Mouse (Mus musculus) layer of hippocampus, postnatal 25 days (tissue): Measurements from ENCODE around the gene Arap2. TPM values are rescaled to one million over a fixed set of nuclear protein-coding genes. Genes with fewer than 3 reads are reported as not detected.

ENCODE experiments used
- DNase-seq, 2 experiments: peaks; one replicate each; pipeline ENCODE4 v3.0.0; 2022; ENCODE audit warnings: mixed read lengths in 2 of 2, low spot score in 1 of 2; ENCODE audit errors: extremely low spot score in 1 of 2
- total RNA-seq, 2 experiments: library from RNA; stranded (reverse); gene quantifications; 2 replicates each; pipeline ENCODE4 v1.2.3; 2021

Arap2 gene
- total RNA-seq: 10 to 100 TPM; 41.0 to 49.9 TPM

- DNase-seq: peak; percentile 36 to 53
Measured at GRCm38 (mm10) chr5:62765784-62766701, at the start of gene Arap2. Gene Arap2 (minus strand): TSS chr5:62766159.

DNA sequence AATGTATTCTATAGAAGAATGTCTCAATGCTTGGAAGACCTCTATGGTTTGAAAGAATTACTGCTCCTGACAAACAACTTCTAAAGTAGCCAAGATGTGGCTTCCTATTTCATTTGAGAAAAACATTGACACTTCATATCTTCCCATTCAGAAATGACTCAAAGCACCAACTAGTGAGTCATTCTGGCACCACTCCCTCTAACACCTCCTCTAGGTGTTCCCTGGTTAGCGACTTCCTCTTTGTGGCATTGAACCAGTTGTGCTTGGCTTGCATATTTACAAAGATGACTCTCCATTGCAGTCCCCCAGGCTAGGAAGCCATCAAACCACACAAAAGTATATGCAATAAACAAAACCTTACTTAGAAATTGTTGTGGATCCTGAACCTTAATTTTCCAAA, 49.8 kb upstream of the Arap2 start:
- no peak for DNase-seq

DNA sequence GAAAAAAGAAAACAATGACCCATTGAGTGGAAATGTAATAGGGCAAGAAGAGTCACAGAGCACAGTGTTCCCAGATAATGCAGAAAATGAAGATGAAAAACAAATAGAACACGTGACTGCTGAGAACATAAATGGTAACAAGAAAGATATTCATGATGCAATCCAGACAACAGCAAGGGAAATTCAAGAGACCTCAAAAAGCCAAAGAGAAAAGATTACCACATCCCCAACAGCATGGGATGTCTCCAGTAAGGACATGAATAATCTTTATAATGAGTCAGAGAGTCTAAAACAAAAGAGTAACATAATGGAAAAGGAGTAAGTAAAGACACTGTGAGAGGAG, 48.1 kb upstream of the Arap2 start:
- no peak for DNase-seq

- DNase-seq: no peak
Measured at GRCm38 (mm10) chr5:62813402-62814071, 47.6 kb upstream of the Arap2 start, which contains the start of gene Dthd1. Gene Dthd1 (plus strand): TSS chr5:62813823.

DNA sequence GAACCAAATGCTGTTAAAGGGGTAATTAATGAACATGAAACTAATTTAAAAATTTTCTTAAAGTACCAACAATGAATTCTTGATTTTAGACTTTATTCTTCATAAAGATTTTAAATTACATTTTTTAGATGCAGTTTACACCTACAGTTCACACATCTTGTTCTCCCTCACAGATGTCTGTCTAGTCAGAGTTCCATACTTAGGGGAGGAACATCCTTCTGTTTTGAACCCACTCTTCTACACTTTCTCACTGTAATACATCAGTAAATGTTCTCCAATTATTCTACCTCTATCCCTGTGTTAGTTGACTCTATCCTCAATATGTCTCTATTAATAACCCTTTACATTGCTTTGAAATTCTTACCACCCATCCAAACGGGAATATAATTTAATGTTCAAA, 26.8 kb upstream of the Arap2 start:
- DNase-seq: no peak

GRCm38 (mm10) chr5:62790921-62791564, 25.1 kb upstream of the Arap2 start:
- DNase-seq: no peak

DNA sequence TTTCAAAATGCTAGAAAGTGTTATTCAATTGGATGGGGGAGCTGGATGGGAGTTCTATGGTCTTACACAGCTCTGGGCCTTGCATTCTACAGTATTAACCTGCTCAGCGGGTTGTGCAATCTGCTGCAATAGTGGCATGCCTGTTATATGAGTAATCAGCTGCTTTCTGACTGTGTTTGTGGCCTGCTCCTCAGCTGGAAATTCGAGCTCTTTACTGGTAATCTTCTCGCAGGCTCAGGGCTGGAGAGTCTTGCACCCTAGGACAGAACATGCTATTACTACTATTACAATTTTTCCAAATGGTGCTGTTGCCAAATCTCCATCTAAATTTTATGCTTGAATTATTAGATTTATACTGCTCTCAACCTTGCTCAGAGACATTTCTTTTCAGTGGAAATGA, 20.9 kb upstream of the Arap2 start:
- no peak for DNase-seq

DNA sequence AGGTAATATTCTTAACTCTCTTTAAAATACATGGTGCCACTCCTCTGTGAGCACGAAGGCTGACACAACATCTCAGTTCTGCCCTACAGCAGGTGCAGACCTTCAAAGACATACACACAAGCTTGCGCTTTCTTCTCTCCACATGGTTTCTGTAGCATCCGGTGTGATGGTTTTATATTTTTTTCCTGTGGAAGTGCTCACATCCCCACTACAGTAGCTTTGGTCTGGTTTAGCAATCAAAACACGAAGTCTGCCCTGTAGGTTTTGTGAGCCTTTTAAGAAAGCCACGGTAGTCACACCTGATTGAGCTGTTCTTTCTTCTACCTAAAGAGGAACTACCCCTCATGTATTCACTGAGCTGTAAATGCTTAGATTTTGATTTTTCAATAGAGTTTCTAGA, 12.7 kb upstream of the Arap2 start:
- no peak for DNase-seq

- no peak for DNase-seq
Measured at GRCm38 (mm10) chr5:62777804-62778203, 11.8 kb upstream of the Arap2 start.

DNA sequence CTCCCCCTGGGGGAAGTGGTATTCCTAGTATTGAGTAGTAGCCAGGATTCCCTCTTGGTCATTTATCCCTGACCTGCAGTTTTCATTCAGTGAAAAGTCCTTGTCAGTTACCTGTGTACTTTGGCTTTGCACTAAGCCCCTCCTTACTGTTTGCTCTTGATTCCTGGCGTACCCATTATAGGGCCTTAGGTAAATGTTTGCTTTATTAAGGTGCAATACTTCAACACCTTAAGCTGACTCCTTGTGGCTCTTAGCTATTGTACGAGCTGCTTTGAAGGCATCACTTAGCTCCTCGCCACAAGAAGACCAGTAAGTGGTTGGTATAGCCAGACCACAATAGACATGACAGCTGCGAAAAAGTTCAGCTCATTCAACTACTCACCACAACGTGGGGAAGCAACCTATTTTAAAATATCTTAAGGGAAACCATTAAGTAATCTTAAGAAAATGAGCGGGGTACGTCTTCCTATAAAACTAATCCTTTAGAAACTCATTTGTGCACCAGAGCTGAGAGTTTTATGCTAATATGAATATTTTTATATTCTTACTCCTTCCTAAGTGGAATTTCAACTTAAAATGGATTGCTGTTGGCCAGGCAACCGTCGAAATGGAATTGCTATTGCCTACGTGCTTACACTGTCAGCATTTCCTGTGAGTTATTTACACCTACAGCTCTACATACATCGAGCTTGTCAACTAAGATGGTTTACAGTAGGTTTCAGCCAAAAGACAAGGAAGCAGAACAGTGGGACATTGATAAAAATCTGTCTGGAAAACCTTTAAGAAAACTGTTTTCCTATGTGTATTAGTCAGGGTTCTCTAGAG, 6.0 kb upstream of the Arap2 start:
- no peak for DNase-seq

DNA sequence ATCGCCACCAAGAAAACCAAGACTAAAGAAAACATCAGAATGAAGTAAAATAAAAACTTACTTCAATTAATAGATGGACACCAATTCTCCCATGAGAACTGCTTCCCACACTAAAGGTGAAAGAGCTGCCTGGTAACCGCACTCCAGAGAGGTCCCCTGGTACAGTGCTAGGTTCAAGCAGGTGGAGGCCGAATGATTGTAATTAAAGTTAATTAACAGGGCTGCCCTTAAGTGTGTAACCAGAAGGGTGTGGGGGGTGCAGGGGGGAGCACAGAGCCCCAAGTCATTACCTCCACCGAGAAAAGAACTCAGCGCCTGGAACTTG, 538 bp downstream of the Arap2 start:
- no peak for DNase-seq

DNA sequence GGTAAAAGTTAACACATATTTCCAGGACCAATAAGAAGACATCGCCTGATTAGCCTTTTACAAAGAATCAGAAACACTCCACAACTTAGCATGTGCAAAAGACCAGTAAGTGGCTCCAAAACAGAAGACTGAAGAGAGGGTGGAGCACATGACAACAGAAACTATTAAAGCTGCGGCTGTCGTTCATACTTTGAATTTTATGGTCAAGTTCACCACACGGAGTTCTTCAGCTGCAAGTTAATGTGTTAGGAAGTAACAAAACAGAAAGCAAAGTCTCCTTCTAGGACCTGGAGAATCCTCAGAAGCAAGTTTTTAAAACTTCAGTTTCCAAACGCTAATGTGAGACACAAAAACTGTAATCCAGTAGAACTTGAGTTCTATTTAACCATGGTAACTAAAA, 1.8 kb downstream of the Arap2 start:
- DNase-seq: no peak

DNA sequence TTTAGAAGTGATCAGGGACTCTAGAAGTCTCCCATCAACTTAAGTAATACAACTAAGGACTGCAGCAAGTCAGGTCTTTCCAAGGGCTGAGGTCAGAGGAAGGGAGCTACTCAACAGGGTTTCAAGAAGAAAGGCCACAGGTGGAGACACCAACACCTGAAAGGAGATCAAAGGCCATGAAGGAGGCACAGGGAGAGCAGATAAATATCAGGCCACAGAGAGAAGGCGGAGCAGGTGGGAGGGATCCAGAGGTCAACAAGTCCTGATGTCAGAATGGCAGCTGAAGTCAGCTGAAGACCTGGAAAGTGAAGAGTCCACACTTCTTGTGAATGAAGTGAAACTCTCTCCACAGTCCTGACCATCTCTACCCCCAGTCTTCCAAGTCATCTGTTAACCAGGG, 2.9 kb downstream of the Arap2 start:
- no peak for DNase-seq

DNA sequence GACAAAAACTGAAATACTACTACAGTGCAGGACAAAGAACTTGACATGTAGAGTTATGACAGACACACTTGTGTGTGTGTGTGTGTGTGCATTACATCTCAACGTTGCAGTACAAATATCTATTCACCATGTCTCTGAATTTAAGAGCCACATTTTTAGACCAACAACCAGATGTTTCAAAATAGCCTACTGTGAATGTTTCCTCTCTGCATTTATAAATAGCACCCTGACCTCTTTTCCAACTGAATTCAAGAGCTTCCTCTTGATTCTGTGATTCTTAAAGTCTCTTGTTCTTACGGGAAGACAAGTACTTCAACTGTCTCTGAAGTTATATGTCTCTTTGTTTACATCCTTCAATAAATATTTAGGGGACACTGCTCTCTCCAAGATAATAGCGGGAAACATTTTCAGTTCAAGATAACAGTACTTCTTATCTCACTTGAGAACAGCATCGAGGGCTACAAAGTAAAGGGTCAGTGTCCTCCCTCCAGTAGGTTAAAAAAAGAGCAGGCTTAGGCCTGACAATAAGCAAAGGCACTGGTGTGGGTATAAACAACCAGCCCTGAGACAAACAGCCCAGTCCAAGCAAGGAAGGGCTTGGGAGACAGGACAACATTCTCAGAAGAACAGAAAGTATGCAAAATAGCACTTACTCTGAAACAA, 3.5 kb downstream of the Arap2 start:
- DNase-seq: no peak

DNA sequence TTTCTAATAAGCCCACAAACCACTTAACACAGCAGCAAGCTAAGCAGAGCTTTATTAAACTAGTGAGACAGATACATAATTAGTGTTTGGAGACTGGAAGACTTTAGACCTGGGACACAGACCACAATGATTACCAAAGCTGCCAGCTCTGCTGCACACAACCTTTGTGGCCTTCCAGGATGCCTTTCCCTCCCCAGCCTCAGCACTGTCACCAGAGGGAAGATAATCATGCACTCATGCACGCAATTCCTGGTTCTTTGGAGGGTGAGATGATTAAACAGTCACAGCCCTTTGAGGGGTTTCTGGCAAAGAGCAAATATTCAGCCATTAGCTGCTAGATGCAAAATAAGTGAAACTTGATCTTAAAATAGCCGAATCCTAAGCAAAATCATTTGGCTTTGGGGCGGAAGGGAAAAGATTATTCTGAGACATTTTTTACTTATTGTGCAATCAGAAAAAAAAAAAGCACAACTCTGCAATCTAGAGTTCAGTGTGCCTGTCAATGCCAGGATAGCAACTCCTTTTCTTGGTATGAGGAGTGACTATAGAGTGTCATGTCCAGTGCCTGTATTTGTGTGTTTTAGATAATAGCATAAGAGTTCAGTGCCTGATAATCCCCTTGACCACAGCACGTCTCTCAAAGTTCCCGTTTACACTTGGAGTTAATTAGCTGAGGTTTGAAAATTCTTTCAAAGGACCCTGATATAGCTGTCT, 5.0 kb downstream of the Arap2 start:
- no peak for DNase-seq

DNA sequence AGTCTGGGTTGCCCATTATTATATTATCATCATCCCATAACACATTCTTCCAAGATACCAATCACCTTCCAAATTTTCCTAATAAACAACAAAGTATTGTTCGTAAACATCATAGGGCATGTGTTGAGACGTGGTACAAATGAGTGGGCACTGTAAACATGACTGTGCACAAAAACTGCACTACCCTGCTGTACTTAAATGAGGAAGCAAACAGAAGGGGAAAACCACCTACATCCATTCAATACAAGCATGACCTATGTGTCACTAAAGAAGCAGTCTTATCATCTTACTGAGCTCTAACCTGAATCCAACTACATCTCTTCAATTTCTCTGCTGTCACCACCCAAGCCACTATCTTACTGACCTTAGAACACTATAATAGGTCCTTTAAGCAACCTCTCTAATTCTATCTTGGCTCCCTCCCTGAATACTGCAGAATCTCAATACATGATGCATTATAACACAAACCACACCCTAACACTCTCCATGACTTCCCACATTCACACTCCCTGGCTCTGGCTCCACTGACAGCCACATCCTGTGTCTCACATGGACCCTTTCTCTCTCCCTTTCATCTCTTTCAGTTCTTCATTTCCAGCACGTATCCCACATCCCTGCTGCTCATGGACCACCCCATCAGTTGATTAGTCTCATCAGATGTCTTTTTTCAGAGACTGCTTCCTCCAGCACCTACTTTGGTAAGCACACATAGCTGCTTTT, 10.0 kb downstream of the Arap2 start:
- DNase-seq: no peak

DNA sequence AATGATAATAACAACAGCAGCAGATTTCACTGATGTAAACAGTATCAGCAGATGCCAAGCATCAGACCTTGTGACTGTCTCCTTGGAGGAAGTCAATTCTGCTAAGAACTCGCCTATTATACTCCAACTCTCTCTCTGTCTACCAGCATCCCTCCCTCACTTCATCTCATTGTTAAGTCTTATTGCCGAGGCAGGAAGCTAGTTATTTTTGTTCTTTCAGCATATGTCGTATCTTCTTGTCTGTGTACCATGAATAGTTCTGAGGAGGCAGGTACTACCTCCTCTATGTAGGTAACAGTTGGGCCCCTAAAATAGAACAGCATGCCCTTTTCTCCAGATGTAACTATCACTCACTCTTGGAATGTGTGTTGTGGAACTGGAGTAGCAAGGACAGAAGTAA, 13.0 kb downstream of the Arap2 start:
- no peak for DNase-seq

DNA sequence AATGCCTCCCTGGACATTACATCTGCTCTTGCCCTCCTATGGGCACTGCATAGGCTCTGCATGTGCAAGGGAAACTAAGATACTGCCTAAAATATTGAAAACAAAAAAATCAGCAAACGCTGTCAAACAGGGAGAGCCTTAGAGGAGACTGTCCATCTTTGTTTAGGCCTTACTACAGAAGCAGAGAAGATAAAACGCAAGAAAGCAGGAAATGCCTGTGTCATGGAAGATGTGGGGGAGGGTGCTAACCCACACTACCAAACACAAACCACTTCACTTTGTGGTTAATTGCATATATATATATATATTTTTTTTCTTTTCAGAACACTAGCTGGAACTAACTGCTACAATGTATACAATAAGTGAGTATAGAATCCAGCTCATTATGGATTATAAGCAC, 14.3 kb downstream of the Arap2 start:
- no peak for DNase-seq

DNA sequence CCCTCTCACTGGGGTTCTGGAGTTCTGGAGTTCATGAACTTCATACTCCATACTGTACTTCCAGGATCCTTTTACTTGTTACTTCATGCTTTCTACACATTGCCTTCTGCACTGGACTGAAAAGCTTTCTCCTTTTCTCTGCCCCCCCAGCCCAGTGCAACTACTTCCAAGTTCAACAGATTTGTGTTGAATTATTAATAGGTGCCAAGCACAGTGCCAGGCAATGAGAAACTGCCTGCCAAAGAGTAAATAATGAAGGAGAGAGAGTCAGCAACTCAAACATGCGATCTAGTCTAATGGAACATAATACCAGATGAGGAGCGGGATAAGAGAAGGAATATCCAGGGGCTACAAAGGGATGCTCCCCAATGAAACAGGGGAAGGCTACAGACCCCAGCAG, 17.8 kb downstream of the Arap2 start:
- no peak for DNase-seq
